In the genomic region with DNA sequence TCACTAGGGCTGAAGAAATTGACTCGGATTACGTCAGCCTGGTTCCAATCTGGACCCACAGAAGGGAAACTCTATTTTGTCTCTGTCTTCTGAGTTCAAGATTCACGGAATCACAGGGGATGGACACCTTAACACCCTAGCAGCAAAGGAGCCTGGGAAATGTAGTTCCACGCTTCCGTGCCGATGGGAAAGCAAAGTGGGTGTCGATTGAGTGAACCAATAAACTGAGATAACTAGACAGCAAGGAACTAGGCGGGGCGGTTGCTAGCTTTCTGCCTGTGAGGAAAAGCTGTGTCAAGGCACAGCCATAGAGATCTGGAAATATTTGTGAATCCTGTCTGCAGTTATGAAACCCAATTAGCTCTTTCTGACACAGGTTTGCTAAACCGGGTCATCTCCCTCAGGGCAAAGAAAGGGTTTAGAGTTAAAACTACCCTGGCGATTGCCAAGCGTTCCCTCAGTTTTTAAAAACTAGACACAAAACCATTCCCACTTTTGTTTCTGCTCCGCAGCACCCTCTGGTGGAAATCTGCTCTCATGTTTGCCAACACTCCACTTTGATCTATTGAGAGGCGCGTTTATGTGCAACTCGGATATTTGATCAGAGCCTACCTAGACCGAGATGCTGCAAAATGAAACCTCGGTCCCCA, we compare ENCODE assay signal across 8 mouse cellular contexts. TPM values are rescaled to one million over a fixed set of nuclear protein-coding genes. Genes with fewer than 3 reads are reported as not detected.
DNase-seq lines count a peak whose midpoint lies in the region; ATAC-seq lines count a peak whose summit lies in the region.

No protein-coding gene starts in this region.

- ATAC-seq in heart, embryonic 13.5 days (ENCODE audit: extremely low read depth, insufficient number of reproducible peaks, low FRiP score, low TSS enrichment) = no peak
- ATAC-seq in liver, embryonic 12.5 days = peak; percentile 88
- peak; percentile 84 for ATAC-seq in stomach, embryonic 15.5 days (ENCODE audit: insufficient read depth, low FRiP score, low read depth)

- H3K36me3 ChIP-seq in heart, embryonic 13.5 days = no peaks in the 10 kb centered on the region
- H3K36me3 ChIP-seq in liver, embryonic 12.5 days = no peaks in the 10 kb centered on the region
- H3K36me3 ChIP-seq in stomach, embryonic 15.5 days = no peaks in the 10 kb centered on the region

- H3K27ac ChIP-seq in brown adipose tissue, adult 24 weeks (replicated peaks; ENCODE audit: low read depth, low read length) = peak overlapping the region; percentile 50
- peak overlapping the region; percentile 71 for H3K27ac ChIP-seq in heart, embryonic 13.5 days (replicated peaks)
- H3K27ac ChIP-seq in liver, embryonic 12.5 days = peak overlapping the region; percentile 70
- peak overlapping the region; percentile 82; the same call in 1 of the 2 replicates for H3K27ac ChIP-seq in stomach, embryonic 15.5 days

- peak overlapping the region; percentile 79 for H3K9ac ChIP-seq in heart, embryonic 13.5 days
- H3K9ac ChIP-seq in liver, embryonic 12.5 days = peak overlapping the region; percentile 28; the same call in 1 of the 2 replicates
- H3K9ac ChIP-seq in stomach, embryonic 15.5 days = no peak overlapping the region

- peak overlapping the region; percentile 60 for H3K4me3 ChIP-seq in brown adipose tissue, adult 24 weeks (ENCODE audit: insufficient read depth, low read depth, low read length)
- peak overlapping the region; percentile 50 for H3K4me3 ChIP-seq in heart, embryonic 13.5 days
- H3K4me3 ChIP-seq in liver, embryonic 12.5 days = peak overlapping the region; percentile 44
- peak overlapping the region; percentile 40 for H3K4me3 ChIP-seq in stomach, embryonic 15.5 days (replicated peaks)

- peak; percentile 86 for DNase-seq in CD4-positive, CD25-positive, alpha-beta regulatory T cell, adult 2 months (ENCODE audit: low read depth, low spot score)
- peak; percentile 33 for DNase-seq in fat pad, adult 2 months (ENCODE audit: extremely low read depth, low read depth, low spot score)
- DNase-seq in kidney, postnatal 10 days = peak; percentile 90
- peak; percentile 53 to 68 for DNase-seq in natural killer cell, adult 2 months (ENCODE audit: low spot score in 2 of 2)

- peak overlapping the region; percentile 77 for H3K4me2 ChIP-seq in heart, embryonic 13.5 days
- peak overlapping the region; percentile 66 for H3K4me2 ChIP-seq in liver, embryonic 12.5 days
- H3K4me2 ChIP-seq in stomach, embryonic 15.5 days = peak overlapping the region; percentile 62

- H3K4me1 ChIP-seq in brown adipose tissue, adult 24 weeks (ENCODE audit: control insufficient read depth, insufficient read depth, insufficient read length, low read length) = no peaks in the 10 kb centered on the region
- peaks cover 13% of the 10 kb centered on the region for H3K4me1 ChIP-seq in heart, embryonic 13.5 days
- H3K4me1 ChIP-seq in liver, embryonic 12.5 days = peaks cover 22% of the 10 kb centered on the region
- H3K4me1 ChIP-seq in stomach, embryonic 15.5 days = no peaks in the 10 kb centered on the region

- WGBS in heart, embryonic 13.5 days = 7% methylated on average over 18 of the region's 18 CpGs
- 10% methylated on average over 18 of the region's 18 CpGs for WGBS in liver, embryonic 12.5 days (ENCODE audit: insufficient replicate concordance)
- 6% methylated on average over 18 of the region's 18 CpGs for WGBS in stomach, embryonic 15.5 days

- no peaks in the 10 kb centered on the region for H3K9me3 ChIP-seq in heart, embryonic 13.5 days
- H3K9me3 ChIP-seq in liver, embryonic 12.5 days (replicated peaks) = no peaks in the 10 kb centered on the region
- H3K9me3 ChIP-seq in stomach, embryonic 15.5 days = no peaks in the 10 kb centered on the region

- no peaks in the 10 kb centered on the region for H3K27me3 ChIP-seq in heart, embryonic 13.5 days (replicated peaks)
- no peaks in the 10 kb centered on the region for H3K27me3 ChIP-seq in liver, embryonic 12.5 days (replicated peaks)
- no peaks in the 10 kb centered on the region for H3K27me3 ChIP-seq in stomach, embryonic 15.5 days (replicated peaks)

RNA-seq across cellular contexts. Expression of a gene that starts 7.0 kb away (rescaled TPM):
- 14.6 and 16.0 TPM in 2 replicates for polyA plus RNA-seq in brown adipose tissue, adult 24 weeks (2012; ENCODE audit: insufficient read depth, insufficient read length, missing spikeins)
- 33.4 and 33.9 TPM in 2 replicates for polyA plus RNA-seq in heart, embryonic 13.5 days (2015; fragmentation: Nextera tagmentation; extraction: Ambion mirVana)
- polyA plus RNA-seq in liver, embryonic 12.5 days (2016; fragmentation: Nextera tagmentation; extraction: Ambion mirVana) = 14.1 and 15.1 TPM in 2 replicates
- polyA plus RNA-seq in stomach, embryonic 15.5 days (2015; fragmentation: Nextera tagmentation; extraction: Ambion mirVana) = 42.7 and 44.6 TPM in 2 replicates

RNA-seq across cellular contexts. Expression of a gene that starts 35.7 kb away (rescaled TPM):
- polyA plus RNA-seq in brown adipose tissue, adult 24 weeks (2012; ENCODE audit: insufficient read depth, insufficient read length, missing spikeins) = 17.6 and 27.3 TPM in 2 replicates
- polyA plus RNA-seq in heart, embryonic 13.5 days (2015; fragmentation: Nextera tagmentation; extraction: Ambion mirVana) = 4.0 TPM in 2 replicates
- 0.92 and 0.93 TPM in 2 replicates for polyA plus RNA-seq in liver, embryonic 12.5 days (2016; fragmentation: Nextera tagmentation; extraction: Ambion mirVana)
- polyA plus RNA-seq in stomach, embryonic 15.5 days (2015; fragmentation: Nextera tagmentation; extraction: Ambion mirVana) = 7.2 and 7.9 TPM in 2 replicates

Comparison
In these comparisons a context has a peak if more than half of its experiments do, and no peak if none do; other contexts are left out.
1. DNase-seq: peak in every context shown above with its lines; median percentile 90 in kidney, postnatal 10 days; 86 in CD4-positive, CD25-positive, alpha-beta regulatory T cell, adult 2 months; 60 in natural killer cell, adult 2 months; 33 in fat pad, adult 2 months.